Mouse (Mus musculus) heart, embryonic 15.5 days (tissue): ENCODE data around the gene Gm14412. TPM values are rescaled to one million over a fixed set of nuclear protein-coding genes. Genes with fewer than 3 reads are reported as not detected.

ENCODE experiments used
- polyA plus RNA-seq: library from polyadenylated mRNA; unstranded; fragments of >200 nt; fragmentation: Nextera tagmentation; extraction: Ambion mirVana; gene quantifications from 2 replicates; pipeline ENCODE4 v1.2.1, GENCODE M21; 2015

The Gm14412 gene
- polyA plus RNA-seq, 1 experiment from 2014 or later, result 0.18 TPM

Other genes with a start within 250 kb of the Gm14412 start
- 0.23 TPM in 1 of 2 replicates, not detected in the other for gene Gm14401, start 250.0 kb downstream of the Gm14412 start, polyA plus RNA-seq
- 16.9 and 18.2 TPM in 2 replicates for gene Gm14410, start 117.9 kb downstream of the Gm14412 start, polyA plus RNA-seq
- gene Gm14409, start 57.3 kb downstream of the Gm14412 start, polyA plus RNA-seq, result not detected in 2 replicates
- gene Gm14418, start 74.0 kb upstream of the Gm14412 start, polyA plus RNA-seq, result 5.6 and 5.9 TPM in 2 replicates
- 9.9 and 11.2 TPM in 2 replicates for gene Zfp970, start 140.4 kb upstream of the Gm14412 start, polyA plus RNA-seq
- 6.4 and 7.9 TPM in 2 replicates for gene Gm14403, start 173.9 kb upstream of the Gm14412 start, polyA plus RNA-seq